Mouse (Mus musculus) intestine, embryonic 16.5 days (tissue): ENCODE measurements around the gene Aplf. TPM values are rescaled to one million over a fixed set of nuclear protein-coding genes. Genes with fewer than 3 reads are reported as not detected.
"Not testable (repeated sequence)": the region's sequence is repeated elsewhere in the genome, so short reads cannot be mapped to it uniquely, and the experiment has no call there.

Source experiments
- ATAC-seq: fragments of 200-750 bp; cut with Nextera tagmentation; 2 replicates; pipeline ENCODE4 v1.8.0; 2017; ENCODE audit warnings: moderate TSS enrichment, moderate library complexity
- H3K27ac ChIP-seq: fragments of 300-500 bp; sonication (generic); 2 replicates; pipeline ENCODE4 v1.5.1; 2014; ENCODE audit warnings: mild to moderate bottlenecking, low read length
- H3K27me3 ChIP-seq: fragments of 300-500 bp; sonication (generic); replicated peaks from 2 replicates; pipeline ENCODE4 v1.6.1; 2014; ENCODE audit warnings: low read length, control low read depth, mixed read lengths; ENCODE audit not compliant: control insufficient read depth, insufficient read depth
- H3K36me3 ChIP-seq: fragments of 300-500 bp; sonication (generic); 2 replicates; pipeline ENCODE4 v1.6.1; 2014; ENCODE audit warnings: low read length, control low read depth; ENCODE audit not compliant: control insufficient read depth, insufficient read depth
- H3K4me1 ChIP-seq: fragments of 300-500 bp; sonication (generic); 2 replicates; pipeline ENCODE4 v1.6.1; 2014; ENCODE audit warnings: low read length, control low read depth, mixed read lengths; ENCODE audit not compliant: control insufficient read depth, insufficient read depth
- H3K4me2 ChIP-seq: fragments of 300-500 bp; sonication (generic); 2 replicates; pipeline ENCODE4 v1.6.1; 2014; ENCODE audit warnings: low read depth, low read length, control low read depth
- H3K4me3 ChIP-seq: fragments of 300-500 bp; sonication (generic); 2 replicates; pipeline ENCODE4 v1.5.1; 2014; ENCODE audit warnings: mild to moderate bottlenecking, low read length
- H3K9ac ChIP-seq: fragments of 300-500 bp; sonication (generic); 2 replicates; pipeline ENCODE4 v1.6.1; 2014; ENCODE audit warnings: low read depth, low read length
- H3K9me3 ChIP-seq: fragments of 300-500 bp; sonication (generic); 2 replicates; pipeline ENCODE4 v1.6.1; 2016; ENCODE audit warnings: low read length, control low read depth; ENCODE audit not compliant: control insufficient read depth
- WGBS: fragments of 180-500 bp; shearing (Covaris S2); extraction: QIAGEN DNeasy Blood & Tissue Kit; methylation state at CpG from one replicate; pipeline ENCODE4 v1.1.7; 2014; 5-methylcytosine and 5-hydroxymethylcytosine counted together
- polyA plus RNA-seq: library from polyadenylated mRNA; unstranded; fragments of >200 nt; fragmentation: Nextera tagmentation; extraction: Ambion mirVana; gene quantifications from 2 replicates; pipeline ENCODE4 v1.2.1, GENCODE M21; 2015

Gene Aplf
- polyA plus RNA-seq, 1 experiment from 2014 or later: 14.2 TPM

DNA sequence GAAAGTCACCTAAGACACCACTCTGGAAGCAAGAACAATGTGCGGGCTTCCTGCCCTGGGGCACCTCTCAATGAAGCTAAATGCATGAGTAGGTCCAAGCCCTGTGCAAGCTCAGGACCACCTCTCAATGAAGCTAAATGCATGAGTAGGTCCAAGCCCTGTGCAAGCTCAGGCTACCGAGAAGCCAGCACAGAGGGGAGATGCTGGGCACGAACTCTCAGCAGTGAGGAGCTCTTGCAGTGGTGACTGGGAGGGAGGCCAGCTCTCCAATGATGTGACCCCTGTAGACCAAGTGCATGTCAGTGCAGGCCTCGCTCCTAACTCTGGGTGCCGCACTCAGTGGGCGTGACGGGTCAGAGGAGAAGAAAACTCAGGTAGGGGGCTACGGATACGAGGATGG, 19.3 kb downstream of the Aplf start:
- Histone ChIP-seq H3K4me1 (0 out of 2 replicates have a peak, but pooled peaks cover 3% of the 10 kb centered on the region), H3K4me2 (no peak overlapping the region), H3K4me3 (no peak overlapping the region), H3K9me3 (no peaks in the 10 kb centered on the region), H3K36me3 (no peaks in the 10 kb centered on the region), H3K27ac (no peak overlapping the region), H3K9ac (no peak overlapping the region), H3K27me3 (no peaks in the 10 kb centered on the region)
- ATAC-seq: no peak
- 93% methylated on average over 9 of the region's 9 CpGs for WGBS

DNA sequence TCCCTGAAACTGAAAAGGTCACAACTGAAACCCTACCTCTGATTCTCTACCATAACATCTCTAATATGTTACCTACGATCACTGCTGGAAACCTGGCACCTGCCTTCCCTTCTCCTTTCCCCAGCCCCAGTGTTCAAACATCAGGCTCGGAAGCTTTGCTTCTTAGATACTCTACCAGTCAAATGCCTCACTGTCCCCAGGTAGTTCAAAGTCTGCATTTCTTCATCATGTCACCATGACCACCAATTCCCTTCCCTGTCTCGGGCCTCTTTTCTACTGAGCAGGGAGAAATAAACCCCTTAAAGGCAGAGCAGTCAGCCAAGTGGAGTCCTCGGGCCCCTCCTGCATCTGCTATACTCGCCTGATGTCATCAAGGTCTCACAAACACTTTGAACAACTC, 20.2 kb downstream of the Aplf start:
- Histone ChIP-seq H3K9ac (no peak overlapping the region), H3K4me1 (0 out of 2 replicates have a peak, but pooled peaks cover 3% of the 10 kb centered on the region), H3K27me3 (no peaks in the 10 kb centered on the region), H3K4me2 (no peak overlapping the region), H3K27ac (no peak overlapping the region), H3K9me3 (no peaks in the 10 kb centered on the region), H3K4me3 (no peak overlapping the region), H3K36me3 (no peaks in the 10 kb centered on the region)
- peak; percentile 70; the same call in 1 of the 2 replicates for ATAC-seq
- WGBS: 80% methylated on average over 5 of the region's 5 CpGs

DNA sequence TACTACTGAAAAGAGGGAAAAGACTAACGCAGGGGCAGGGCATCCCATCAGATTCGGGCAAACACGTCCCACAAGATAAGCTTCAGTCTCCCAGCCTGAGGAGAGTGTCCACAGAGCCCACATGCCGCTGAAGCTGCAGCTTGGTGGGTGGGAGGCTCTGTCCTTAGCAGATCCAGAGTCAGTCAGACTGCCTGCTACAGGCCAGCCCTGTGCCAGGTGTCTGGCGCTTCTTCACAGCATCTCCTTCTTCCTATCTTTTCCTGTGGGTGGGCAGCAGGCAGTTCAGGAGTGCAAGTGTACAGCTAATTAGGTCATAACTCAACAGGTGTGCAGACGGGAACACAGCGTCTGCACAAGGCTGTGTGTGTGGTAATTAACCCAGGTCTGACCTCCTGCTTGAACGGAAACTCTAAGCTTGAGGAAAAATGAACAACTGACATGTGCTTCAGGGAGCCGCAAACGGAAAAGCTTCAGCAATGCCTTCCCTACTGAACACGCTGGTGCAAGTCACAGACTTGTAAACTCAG, 33.8 kb downstream of the Aplf start:
- ATAC-seq: no peak
- Histone ChIP-seq H3K4me1 (0 out of 2 replicates have a peak, but pooled peaks cover 6% of the 10 kb centered on the region), H3K4me2 (no peak overlapping the region), H3K27ac (no peak overlapping the region), H3K9me3 (0 out of 2 replicates have a peak, but pooled peaks cover 2% of the 10 kb centered on the region), H3K4me3 (no peak overlapping the region), H3K9ac (no peak overlapping the region), H3K27me3 (no peaks in the 10 kb centered on the region), H3K36me3 (no peaks in the 10 kb centered on the region; the same call in 1 of the 2 replicates)
- WGBS: 40% methylated on average over 11 of the region's 11 CpGs

DNA sequence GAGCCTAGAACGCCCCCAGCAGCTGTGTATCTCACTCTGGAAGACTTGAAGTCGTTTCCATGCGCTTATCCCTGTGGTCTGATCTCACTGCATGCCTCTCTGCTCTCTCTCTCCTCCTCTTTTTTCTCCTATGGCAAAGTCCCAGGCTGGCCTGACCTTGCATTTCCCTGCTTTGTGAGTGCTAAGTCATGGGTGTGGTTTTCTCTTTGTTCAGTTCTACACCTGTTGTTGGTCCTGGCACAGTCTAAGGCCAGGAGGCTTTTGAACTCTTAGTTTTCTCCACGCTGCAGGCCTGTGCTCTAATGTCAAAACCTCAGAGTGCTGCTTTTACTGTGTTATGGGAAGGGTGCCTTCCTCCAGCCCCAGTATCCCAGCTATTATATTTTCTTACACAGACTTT, 39.8 kb downstream of the Aplf start:
- Histone ChIP-seq H3K9me3 (no peaks in the 10 kb centered on the region), H3K4me2 (no peak overlapping the region), H3K27ac (no peak overlapping the region), H3K9ac (no peak overlapping the region), H3K36me3 (no peaks in the 10 kb centered on the region), H3K4me3 (no peak overlapping the region), H3K4me1 (no peaks in the 10 kb centered on the region), H3K27me3 (no peaks in the 10 kb centered on the region)
- ATAC-seq: no peak
- 81% methylated on average over 4 of the region's 4 CpGs for WGBS

DNA sequence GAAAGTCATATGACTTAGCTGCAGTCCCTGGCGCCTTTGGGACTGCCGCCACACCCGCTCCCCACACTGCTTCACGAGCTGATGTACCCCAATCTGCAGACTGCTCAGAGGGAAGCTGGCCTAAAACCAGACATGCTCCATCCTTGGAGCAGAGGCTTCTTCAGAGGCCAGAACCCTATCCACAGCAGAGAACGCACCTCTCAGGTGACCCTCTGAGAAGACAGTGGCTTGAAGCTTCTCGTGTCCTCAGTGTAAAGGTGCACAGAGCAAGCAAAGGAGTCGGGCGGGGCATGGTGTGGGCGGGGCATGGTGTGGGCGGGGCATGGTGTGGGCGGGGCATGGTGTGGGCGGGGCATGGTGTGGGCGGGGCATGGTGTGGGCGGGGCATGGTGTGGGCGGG, 43.1 kb downstream of the Aplf start:
- 84% methylated on average over 12 of the region's 15 CpGs for WGBS

DNA sequence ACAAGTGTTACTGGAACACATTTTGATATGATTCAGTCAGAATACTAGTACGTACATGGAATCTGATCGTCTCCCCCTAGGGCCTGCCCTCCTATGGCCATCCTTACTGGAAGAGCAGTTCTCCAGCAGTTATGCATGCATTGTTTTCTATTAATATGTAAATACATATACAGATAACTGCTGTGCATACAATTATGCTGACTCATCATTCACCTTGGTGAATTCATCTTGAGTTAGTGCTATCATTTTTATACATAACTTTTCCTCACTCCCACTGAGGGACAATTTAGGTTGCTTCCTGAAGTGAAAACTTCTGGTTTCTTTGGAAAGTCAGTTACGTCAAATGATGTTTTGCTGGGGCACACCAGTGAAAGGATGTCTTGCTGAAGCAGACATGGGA, 48.8 kb downstream of the Aplf start:
- Histone ChIP-seq H3K36me3 (no peaks in the 10 kb centered on the region), H3K27ac (no peak overlapping the region), H3K9ac (no peak overlapping the region), H3K4me3 (no peak overlapping the region), H3K4me1 (peaks cover 4% of the 10 kb centered on the region; the same call in 1 of the 2 replicates), H3K9me3 (no peaks in the 10 kb centered on the region), H3K4me2 (no peak overlapping the region), H3K27me3 (no peaks in the 10 kb centered on the region)
- no peak for ATAC-seq
- 94% methylated on average over 3 of the region's 3 CpGs for WGBS

More for the DNA sequence above, 43.1 kb downstream of the Aplf start:
- H3K9me3 ChIP-seq, H3K27ac ChIP-seq, H3K36me3 ChIP-seq, H3K4me3 ChIP-seq, ATAC-seq, H3K4me2 ChIP-seq, H3K9ac ChIP-seq, H3K4me1 ChIP-seq, H3K27me3 ChIP-seq: not testable (repeated sequence)

DNA sequence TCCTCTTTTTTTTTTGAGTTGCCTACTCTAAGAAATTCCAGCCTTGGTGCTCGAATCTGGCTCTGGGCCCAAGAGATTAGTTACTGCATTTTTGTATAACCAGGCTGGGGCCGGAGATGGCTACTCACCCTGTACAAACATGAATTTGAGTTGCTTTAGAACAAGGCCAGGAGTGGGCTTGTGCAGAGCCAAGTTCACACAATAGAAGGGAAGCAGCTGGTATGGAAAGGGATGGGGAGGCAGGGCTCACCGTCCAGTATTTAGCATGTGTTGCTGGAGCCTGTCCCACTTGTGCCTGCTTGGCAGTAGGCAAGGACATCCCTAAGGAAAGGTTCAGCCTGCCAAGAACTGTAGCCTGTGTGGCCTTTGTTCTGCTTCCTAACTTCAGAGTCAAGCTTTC, 50.7 kb downstream of the Aplf start:
- no peaks in the 10 kb centered on the region for H3K9me3 ChIP-seq
- no peak overlapping the region for H3K4me3 ChIP-seq
- ATAC-seq: peak; percentile 42; the same call in 1 of the 2 replicates
- WGBS: 40% methylated on average over 3 of the region's 3 CpGs
- peaks cover 4% of the 10 kb centered on the region; the same call in 1 of the 2 replicates for H3K4me1 ChIP-seq
- H3K27me3 ChIP-seq: no peaks in the 10 kb centered on the region
- peak overlapping the region; percentile 34; the same call in 1 of the 2 replicates for H3K27ac ChIP-seq
- no peak overlapping the region for H3K9ac ChIP-seq
- no peaks in the 10 kb centered on the region for H3K36me3 ChIP-seq
- H3K4me2 ChIP-seq: no peak overlapping the region

DNA sequence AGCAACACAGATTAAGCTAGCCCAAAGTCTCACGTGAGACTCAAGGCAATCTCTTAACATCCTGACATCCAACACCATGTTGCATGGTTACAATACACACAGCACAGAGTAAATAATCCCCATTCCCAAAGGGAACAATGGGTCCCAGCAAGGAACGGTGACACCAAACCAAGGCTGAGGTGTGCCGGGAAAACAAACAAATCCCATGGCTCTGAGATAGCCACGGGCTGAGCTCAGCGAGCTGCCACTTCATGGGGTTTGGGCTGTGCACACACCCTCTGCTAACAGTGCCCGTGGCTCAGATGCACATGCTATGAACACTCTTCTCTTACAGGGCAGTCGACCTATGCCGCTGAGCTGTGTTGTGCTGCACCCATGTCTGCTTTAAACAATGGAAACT, 54.0 kb downstream of the Aplf start:
- ATAC-seq: no peak
- 57% methylated on average over 8 of the region's 8 CpGs for WGBS

DNA sequence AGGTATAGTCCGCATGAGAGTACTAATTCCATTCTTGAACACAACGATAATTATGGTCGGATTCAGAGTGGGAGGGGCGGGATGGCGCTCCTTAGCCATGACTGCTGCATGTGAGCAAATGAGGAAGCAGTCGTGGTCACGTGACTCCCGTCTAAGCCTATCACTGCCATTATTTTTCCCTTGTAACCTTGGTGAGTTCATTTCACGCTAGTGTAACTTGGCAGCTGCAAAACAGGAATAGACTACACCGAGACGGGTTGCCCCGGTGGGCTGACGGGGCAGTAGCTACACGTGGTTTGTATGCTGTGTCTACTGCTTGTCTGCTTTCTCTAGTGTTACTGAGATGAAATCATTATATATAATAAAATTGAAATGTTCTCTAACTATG, 56.3 kb downstream of the Aplf start:
- Histone ChIP-seq H3K4me2 (no peak overlapping the region), H3K36me3 (no peaks in the 10 kb centered on the region), H3K9me3 (no peaks in the 10 kb centered on the region), H3K4me1 (no peaks in the 10 kb centered on the region), H3K27ac (no peak overlapping the region), H3K27me3 (no peaks in the 10 kb centered on the region), H3K9ac (no peak overlapping the region), H3K4me3 (no peak overlapping the region)
- WGBS: 85% methylated on average over 14 of the region's 14 CpGs
- no peak for ATAC-seq

More for the DNA sequence above, 54.0 kb downstream of the Aplf start:
- H3K27me3 ChIP-seq: no peaks in the 10 kb centered on the region
- H3K9ac ChIP-seq: no peak overlapping the region
- no peaks in the 10 kb centered on the region for H3K9me3 ChIP-seq
- no peak overlapping the region for H3K4me3 ChIP-seq
- H3K4me1 ChIP-seq: peaks cover 4% of the 10 kb centered on the region; the same call in 1 of the 2 replicates
- no peaks in the 10 kb centered on the region for H3K36me3 ChIP-seq
- no peak overlapping the region for H3K27ac ChIP-seq
- no peak overlapping the region for H3K4me2 ChIP-seq
